Mouse (Mus musculus): Measurements from ENCODE around the gene 2010111I01Rik.
"Not testable (repeated sequence)": the region's sequence is repeated elsewhere in the genome, so short reads cannot be mapped to it uniquely, and the experiment has no call there.

Gene 2010111I01Rik

GRCm38 (mm10) chr13:62956776-62957175 lies 7.9 kb upstream of the 2010111I01Rik start:
- no peak for DNase-seq

GRCm38 (mm10) chr13:62963358-62963757 lies 1.3 kb upstream of the 2010111I01Rik start:
- DNase-seq, result no peak

GRCm38 (mm10) chr13:62968223-62968622 lies 3.5 kb downstream of the 2010111I01Rik start:
- no peak for DNase-seq

GRCm38 (mm10) chr13:62970515-62971269 lies 6.0 kb downstream of the 2010111I01Rik start:
- no peak for DNase-seq

GRCm38 (mm10) chr13:62972403-62972802 lies 7.7 kb downstream of the 2010111I01Rik start:
- DNase-seq, result no peak

- DNase-seq, result no peak
Measured at GRCm38 (mm10) chr13:62973111-62973510, 8.4 kb downstream of the 2010111I01Rik start.

GRCm38 (mm10) chr13:62978104-62978503 lies 13.4 kb downstream of the 2010111I01Rik start:
- DNase-seq, result no peak

GRCm38 (mm10) chr13:62978784-62979183 lies 14.1 kb downstream of the 2010111I01Rik start:
- DNase-seq, result no peak

- DNase-seq, result no peak
Measured at GRCm38 (mm10) chr13:62979215-62979614, 14.5 kb downstream of the 2010111I01Rik start.

- no peak for DNase-seq
Measured at GRCm38 (mm10) chr13:62980131-62980530, 15.4 kb downstream of the 2010111I01Rik start.

GRCm38 (mm10) chr13:62984485-62984884 lies 19.8 kb downstream of the 2010111I01Rik start:
- DNase-seq, result no peak

GRCm38 (mm10) chr13:62989891-62990490 lies 25.3 kb downstream of the 2010111I01Rik start:
- no peak for DNase-seq

- no peak for DNase-seq
Measured at GRCm38 (mm10) chr13:62993543-62994477, 29.1 kb downstream of the 2010111I01Rik start.

GRCm38 (mm10) chr13:62996767-62997166 lies 32.1 kb downstream of the 2010111I01Rik start:
- DNase-seq, result no peak

GRCm38 (mm10) chr13:63007491-63007890 lies 42.8 kb downstream of the 2010111I01Rik start:
- not testable (repeated sequence) for DNase-seq

- no peak for DNase-seq
Measured at GRCm38 (mm10) chr13:63010345-63011090, 45.8 kb downstream of the 2010111I01Rik start.

GRCm38 (mm10) chr13:63014353-63014752 lies 49.7 kb downstream of the 2010111I01Rik start:
- no peak for DNase-seq

GRCm38 (mm10) chr13:63015362-63015761 lies 50.7 kb downstream of the 2010111I01Rik start:
- no peak for DNase-seq

GRCm38 (mm10) chr13:63016056-63016455 lies 51.4 kb downstream of the 2010111I01Rik start:
- no peak for DNase-seq

GRCm38 (mm10) chr13:63023243-63024217 lies 58.8 kb downstream of the 2010111I01Rik start:
- no peak for DNase-seq

GRCm38 (mm10) chr13:63030023-63030422 lies 65.3 kb downstream of the 2010111I01Rik start:
- DNase-seq, result no peak
